Mouse (Mus musculus): ENCODE measurements around the gene Dhx16. TPM values are rescaled to one million over a fixed set of nuclear protein-coding genes. Genes with fewer than 3 reads are reported as not detected.

Gene Dhx16
- polyA plus RNA-seq, 1 experiment from 2014 or later = 51.2 TPM

DNA sequence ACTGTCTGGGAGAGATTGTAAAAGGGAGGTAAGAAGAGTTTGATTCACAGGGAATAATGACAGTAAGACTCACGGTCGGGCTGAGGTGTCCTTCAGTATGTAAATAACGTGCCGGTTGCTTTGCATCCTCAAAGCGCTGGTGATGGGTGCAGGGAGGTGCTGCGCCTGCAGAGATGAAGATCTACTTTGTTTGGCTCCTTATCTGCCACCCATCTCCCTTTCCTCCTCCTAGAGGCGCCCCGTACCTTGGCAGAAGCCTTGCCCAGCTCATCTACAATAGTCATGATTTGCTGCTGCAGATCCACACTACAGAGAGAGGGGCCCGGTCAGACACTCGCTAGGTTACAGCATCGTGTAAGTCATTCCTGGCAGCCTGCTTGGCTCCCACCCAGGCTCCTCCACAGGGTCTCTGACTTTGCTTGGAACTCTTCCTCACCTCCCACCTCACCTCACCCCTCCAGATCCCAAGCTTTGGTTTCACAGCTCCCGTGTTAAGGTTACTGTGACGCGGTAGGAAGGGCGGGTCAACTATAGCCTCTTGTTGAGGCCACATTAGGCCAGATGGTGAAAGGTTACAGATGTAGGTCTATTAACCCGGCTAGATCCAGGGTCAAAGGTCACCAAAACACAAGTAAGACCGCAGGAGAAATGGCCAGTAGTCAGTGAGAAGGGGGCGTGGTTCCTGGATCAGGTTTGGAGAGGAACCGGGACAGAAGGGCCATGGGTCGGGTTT lies 29.7 kb downstream of the Dhx16 start:
- peak overlapping the region; percentile 92 for H3K4me2 ChIP-seq (ENCODE audit: low read depth, severe bottlenecking)
- WGBS = 24% methylated on average over 20 of the region's 20 CpGs
- H3K27ac ChIP-seq (replicated peaks; ENCODE audit: low read depth, low read length) = peak overlapping the region; percentile 56
- ATAC-seq (ENCODE audit: insufficient number of reproducible peaks, low FRiP score, low TSS enrichment, low read depth) (peak; percentile 34), DNase-seq (ENCODE audit: low spot score) (peak; percentile 42)
- peak overlapping the region; percentile 85 for H3K9ac ChIP-seq (ENCODE audit: low read length)
- H3K27me3 ChIP-seq (ENCODE audit: control insufficient read depth, insufficient read depth, low read length) = no peaks in the 10 kb centered on the region
- H3K4me3 ChIP-seq (ENCODE audit: low read depth, low read length) = peak overlapping the region; percentile 71
- no peaks in the 10 kb centered on the region for H3K9me3 ChIP-seq (ENCODE audit: control insufficient read depth, low read length)
- H3K4me1 ChIP-seq (ENCODE audit: control insufficient read depth, insufficient read depth, low read length) = peaks cover 7% of the 10 kb centered on the region
- peaks cover 2% of the 10 kb centered on the region; the same call in 1 of the 2 replicates for H3K36me3 ChIP-seq (ENCODE audit: control insufficient read depth, insufficient read depth, low read length)

DNA sequence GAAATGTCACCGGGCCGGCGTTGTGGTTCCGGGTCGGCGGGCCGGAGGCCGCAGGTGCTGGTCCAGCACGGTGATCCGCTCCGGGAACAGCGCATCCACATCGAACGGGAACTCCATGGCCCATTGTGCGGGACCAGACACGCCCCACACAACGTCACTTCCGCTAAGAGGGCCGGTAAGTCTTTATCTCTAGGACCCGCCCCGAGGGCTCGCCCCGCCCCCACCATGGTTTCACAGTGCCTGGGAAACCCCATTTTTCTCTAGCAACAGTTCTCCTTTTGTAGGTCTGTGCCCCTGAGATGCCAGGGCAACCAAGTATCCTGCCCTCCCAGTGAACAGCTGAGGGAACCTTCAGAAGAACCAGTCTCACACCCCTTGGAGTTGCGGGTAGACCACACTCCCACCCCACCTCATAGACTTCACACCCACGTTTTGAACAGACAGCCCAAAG lies 30.3 kb downstream of the Dhx16 start, which contains the start of gene Atat1:
Gene Atat1, minus strand, starts transcription at position 157 of the 451 bp plus-strand sequence.
- Histone ChIP-seq H3K36me3 (ENCODE audit: control insufficient read depth, insufficient read depth, low read length) (peaks cover 2% of the 10 kb centered on the region; the same call in 1 of the 2 replicates), H3K4me3 (ENCODE audit: low read depth, low read length) (peak within 1 kb of the TSS; percentile 71), H3K9me3 (ENCODE audit: control insufficient read depth, low read length) (no peaks in the 10 kb centered on the region), H3K27ac (replicated peaks; ENCODE audit: low read depth, low read length) (peak within 1 kb of the TSS; percentile 56), H3K4me2 (ENCODE audit: low read depth, severe bottlenecking) (peak within 1 kb of the TSS; percentile 92), H3K9ac (ENCODE audit: low read length) (peak within 1 kb of the TSS; percentile 85), H3K4me1 (ENCODE audit: control insufficient read depth, insufficient read depth, low read length) (peaks cover 7% of the 10 kb centered on the region), H3K27me3 (ENCODE audit: control insufficient read depth, insufficient read depth, low read length) (no peaks in the 10 kb centered on the region)
- WGBS = 5% methylated on average over 25 of the region's 25 CpGs
- ATAC-seq (ENCODE audit: insufficient number of reproducible peaks, low FRiP score, low TSS enrichment, low read depth) = peak; percentile 87
- peak; percentile 98 for DNase-seq (ENCODE audit: low spot score)

DNA sequence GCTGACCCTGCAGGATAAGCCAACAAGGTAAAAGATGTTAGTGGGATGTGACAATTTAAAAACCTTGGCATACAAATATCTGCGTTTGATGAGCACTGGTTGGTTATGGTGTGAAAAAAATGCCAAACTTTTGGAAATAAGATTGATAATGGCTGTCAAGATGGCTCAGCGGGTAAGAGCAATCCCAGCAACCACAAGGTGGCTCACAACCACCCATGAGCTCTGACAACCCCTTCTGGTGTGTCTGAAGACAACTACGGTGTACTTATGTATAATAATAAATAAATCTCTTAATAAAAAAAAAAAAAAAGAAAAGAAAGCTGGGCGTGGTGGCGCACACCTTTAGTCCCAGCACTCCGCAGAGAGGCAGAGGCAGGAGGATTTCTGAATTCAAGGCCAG lies 35.4 kb downstream of the Dhx16 start:
- peaks cover 8% of the 10 kb centered on the region; the same call in 1 of the 2 replicates for H3K4me1 ChIP-seq (ENCODE audit: control insufficient read depth, insufficient read depth, low read length)
- 86% methylated on average over 6 of the region's 6 CpGs for WGBS
- no peaks in the 10 kb centered on the region for H3K27me3 ChIP-seq (ENCODE audit: control insufficient read depth, insufficient read depth, low read length)
- H3K36me3 ChIP-seq (ENCODE audit: control insufficient read depth, insufficient read depth, low read length) = no peaks in the 10 kb centered on the region
- no peaks in the 10 kb centered on the region for H3K9me3 ChIP-seq (ENCODE audit: control insufficient read depth, low read length)
- H3K4me2 ChIP-seq (ENCODE audit: low read depth, severe bottlenecking) = peak overlapping the region; percentile 84; the same call in 1 of the 2 replicates
- H3K27ac ChIP-seq (replicated peaks; ENCODE audit: low read depth, low read length) = no peak overlapping the region
- H3K4me3 ChIP-seq (ENCODE audit: low read depth, low read length) = peak overlapping the region; percentile 78
- DNase-seq (ENCODE audit: low spot score) (no peak), ATAC-seq (ENCODE audit: insufficient number of reproducible peaks, low FRiP score, low TSS enrichment, low read depth) (no peak)
- H3K9ac ChIP-seq (ENCODE audit: low read length) = no peak overlapping the region

DNA sequence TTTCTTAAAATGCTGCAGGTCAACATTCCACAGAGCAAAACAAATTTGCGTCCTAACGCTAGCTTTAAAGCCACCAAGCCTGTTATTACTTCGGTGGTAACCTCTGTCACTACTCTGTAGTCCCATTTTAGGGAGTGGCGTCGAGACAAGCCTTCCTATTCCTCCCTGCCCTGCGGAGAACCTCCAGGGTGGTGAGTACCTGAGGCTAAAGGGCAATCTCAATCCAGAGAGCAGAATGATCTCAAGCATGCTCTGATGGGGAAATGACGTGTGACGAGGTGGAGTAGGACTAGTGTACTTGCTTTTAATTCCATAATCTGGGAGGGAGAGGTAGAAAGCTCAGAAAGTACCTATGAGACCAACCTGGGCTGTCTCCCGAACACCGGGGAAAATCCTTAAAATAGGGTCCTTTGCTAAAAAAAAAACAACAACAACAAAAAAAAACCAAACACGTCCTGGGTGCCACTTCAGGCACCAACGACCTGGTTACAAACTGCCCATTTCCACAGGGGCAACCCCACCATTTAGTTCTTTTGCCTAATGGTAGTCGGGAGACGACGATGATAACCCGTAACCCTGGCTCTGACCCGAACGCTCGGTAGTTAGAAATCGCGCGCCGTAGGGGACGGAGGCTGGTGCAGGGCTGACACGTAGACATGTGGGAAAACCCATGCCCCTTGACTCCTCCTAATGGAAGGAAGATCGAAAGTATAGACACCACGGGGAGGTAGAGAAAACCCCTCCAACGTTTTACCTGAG lies 36.1 kb downstream of the Dhx16 start:
- no peak; the same call in 1 of the 2 replicates for ATAC-seq (ENCODE audit: insufficient number of reproducible peaks, low FRiP score, low TSS enrichment, low read depth)
- no peak for DNase-seq (ENCODE audit: low spot score)
- Histone ChIP-seq H3K4me1 (ENCODE audit: control insufficient read depth, insufficient read depth, low read length) (peaks cover 8% of the 10 kb centered on the region; the same call in 1 of the 2 replicates), H3K4me3 (ENCODE audit: low read depth, low read length) (peak overlapping the region; percentile 78), H3K27me3 (ENCODE audit: control insufficient read depth, insufficient read depth, low read length) (no peaks in the 10 kb centered on the region), H3K9ac (ENCODE audit: low read length) (peak overlapping the region; percentile 64), H3K4me2 (ENCODE audit: low read depth, severe bottlenecking) (peak overlapping the region; percentile 84), H3K9me3 (ENCODE audit: control insufficient read depth, low read length) (no peaks in the 10 kb centered on the region), H3K27ac (replicated peaks; ENCODE audit: low read depth, low read length) (peak overlapping the region; percentile 38; the same call in 1 of the 2 replicates), H3K36me3 (ENCODE audit: control insufficient read depth, insufficient read depth, low read length) (no peaks in the 10 kb centered on the region)
- WGBS = 2% methylated on average over 28 of the region's 28 CpGs

DNA sequence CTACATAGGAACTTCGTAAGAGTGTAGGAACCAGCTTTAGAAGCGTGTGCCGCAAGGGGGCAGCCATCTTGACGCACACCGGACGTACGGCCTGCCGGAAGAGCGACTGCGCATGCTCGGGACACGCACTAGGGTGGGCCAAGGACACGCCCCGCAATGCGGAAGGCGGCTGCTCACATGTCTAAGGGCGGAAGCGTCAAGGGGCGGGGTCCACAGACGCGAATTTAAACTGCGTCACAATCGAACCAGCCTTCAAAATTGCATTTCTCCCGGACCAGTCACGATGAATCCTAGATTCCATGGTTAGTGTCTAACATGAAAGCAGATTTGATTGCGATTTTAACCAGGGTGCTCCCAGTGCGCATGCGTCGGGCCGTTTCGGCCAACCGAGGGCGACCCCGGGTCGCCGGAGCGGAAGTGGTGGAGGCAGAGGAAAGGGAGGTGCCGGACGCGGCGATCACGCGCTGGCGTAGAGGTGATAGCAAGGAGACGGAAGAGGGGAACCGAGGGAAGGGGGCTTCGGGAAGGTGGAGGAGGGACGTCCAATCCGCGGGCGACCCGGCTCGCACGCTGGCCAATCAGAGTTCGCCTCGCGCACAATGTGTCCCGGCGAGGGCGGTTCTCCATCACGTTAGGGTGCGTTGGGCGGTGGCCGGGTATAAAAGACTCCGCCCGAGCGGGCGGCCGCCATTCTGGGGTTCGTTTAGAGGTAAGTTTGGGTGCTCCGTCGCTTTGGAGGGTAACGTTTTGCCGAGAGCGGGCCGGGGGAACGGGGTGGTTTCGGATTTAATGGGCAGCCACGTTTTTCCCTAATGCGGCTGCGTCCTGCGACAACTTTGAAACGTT lies 36.9 kb downstream of the Dhx16 start, which contains the start of the genes Mrps18b and Ppp1r10:
Gene Mrps18b, minus strand, starts transcription at position 93 of the 846 bp plus-strand sequence.
Gene Ppp1r10, plus strand, starts transcription at position 138 of the 846 bp plus-strand sequence.
- peak within 1 kb of the TSS; percentile 98 for H3K9ac ChIP-seq (ENCODE audit: low read length)
- no peaks in the 10 kb centered on the region for H3K36me3 ChIP-seq (ENCODE audit: control insufficient read depth, insufficient read depth, low read length)
- peak within 1 kb of the TSS; percentile 80 for H3K27ac ChIP-seq (replicated peaks; ENCODE audit: low read depth, low read length)
- H3K4me2 ChIP-seq (ENCODE audit: low read depth, severe bottlenecking) = peak within 1 kb of the TSS; percentile 84
- H3K4me3 ChIP-seq (ENCODE audit: low read depth, low read length) = peak within 1 kb of the TSS; percentile 78
- ATAC-seq (ENCODE audit: insufficient number of reproducible peaks, low FRiP score, low TSS enrichment, low read depth) (peak; percentile 94), DNase-seq (ENCODE audit: low spot score) (peak; percentile 99)
- H3K4me1 ChIP-seq (ENCODE audit: control insufficient read depth, insufficient read depth, low read length) = peaks cover 8% of the 10 kb centered on the region; the same call in 1 of the 2 replicates
- under 1% methylated on average over 82 of the region's 83 CpGs for WGBS
- no peaks in the 10 kb centered on the region for H3K9me3 ChIP-seq (ENCODE audit: control insufficient read depth, low read length)
- no peaks in the 10 kb centered on the region for H3K27me3 ChIP-seq (ENCODE audit: control insufficient read depth, insufficient read depth, low read length)

DNA sequence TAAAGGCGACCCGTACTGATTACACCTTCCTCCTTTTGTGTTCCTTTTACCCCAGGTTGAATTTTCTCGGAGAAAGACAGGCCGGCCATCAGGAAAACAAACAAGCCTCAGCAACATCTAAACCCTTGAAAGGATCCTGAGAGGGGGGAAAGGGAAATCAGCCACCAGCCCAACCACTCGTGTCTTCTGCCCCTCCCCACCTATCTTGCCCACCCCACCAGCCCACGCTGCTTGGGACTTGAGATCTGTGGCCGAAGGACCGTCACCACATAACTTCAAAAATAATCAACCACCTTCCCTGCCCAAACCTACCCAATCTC lies 37.5 kb downstream of the Dhx16 start:
- Histone ChIP-seq H3K27me3 (ENCODE audit: control insufficient read depth, insufficient read depth, low read length) (no peaks in the 10 kb centered on the region), H3K27ac (replicated peaks; ENCODE audit: low read depth, low read length) (peak overlapping the region; percentile 80), H3K4me3 (ENCODE audit: low read depth, low read length) (peak overlapping the region; percentile 78), H3K9ac (ENCODE audit: low read length) (peak overlapping the region; percentile 98), H3K36me3 (ENCODE audit: control insufficient read depth, insufficient read depth, low read length) (no peaks in the 10 kb centered on the region), H3K4me2 (ENCODE audit: low read depth, severe bottlenecking) (peak overlapping the region; percentile 69), H3K9me3 (ENCODE audit: control insufficient read depth, low read length) (no peaks in the 10 kb centered on the region), H3K4me1 (ENCODE audit: control insufficient read depth, insufficient read depth, low read length) (peaks cover 8% of the 10 kb centered on the region; the same call in 1 of the 2 replicates)
- peak; percentile 66 for DNase-seq (ENCODE audit: low spot score)
- 0% methylated on average over 8 of the region's 8 CpGs for WGBS
- no peak for ATAC-seq (ENCODE audit: insufficient number of reproducible peaks, low FRiP score, low TSS enrichment, low read depth)

DNA sequence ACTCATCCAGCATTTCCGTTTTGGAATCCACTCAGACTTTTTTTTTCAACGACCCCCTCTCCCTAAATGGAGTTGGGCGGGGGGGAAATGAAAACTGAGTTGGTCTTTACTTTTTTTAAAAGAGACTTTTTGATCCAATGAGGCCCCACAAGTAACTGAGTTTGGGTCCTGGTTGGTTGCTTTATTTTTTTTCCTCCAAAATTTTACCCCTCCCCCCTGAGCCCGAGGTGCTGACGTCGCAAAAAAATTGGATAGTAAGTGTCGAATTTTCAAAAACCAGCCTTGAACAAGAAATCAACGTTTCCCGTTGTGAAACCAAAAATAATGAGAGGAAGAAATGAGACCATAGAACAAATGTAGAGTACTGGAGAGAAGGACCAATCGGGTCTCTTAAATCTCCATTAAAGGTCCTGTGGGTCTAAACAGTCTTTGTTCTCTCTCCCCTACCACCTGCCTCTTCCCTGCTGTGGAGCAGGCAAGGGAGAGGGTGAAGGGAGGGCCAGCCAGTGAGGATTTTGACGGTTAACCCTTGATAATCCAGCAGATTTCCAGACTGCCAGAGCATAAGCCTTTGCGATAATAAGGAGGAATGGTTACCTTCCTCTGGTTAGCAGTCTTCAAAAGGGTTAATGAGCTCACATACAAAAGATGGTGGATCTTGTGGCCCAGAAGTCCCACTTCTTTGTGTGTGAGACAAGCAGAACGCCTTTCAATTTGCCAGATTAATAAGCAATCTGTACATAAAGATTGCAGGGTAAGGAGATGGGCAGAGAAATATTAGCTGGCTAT lies 38.0 kb downstream of the Dhx16 start:
- H3K9ac ChIP-seq (ENCODE audit: low read length) = peak overlapping the region; percentile 98
- peak overlapping the region; percentile 78 for H3K4me3 ChIP-seq (ENCODE audit: low read depth, low read length)
- DNase-seq (ENCODE audit: low spot score) (peak; percentile 73), ATAC-seq (ENCODE audit: insufficient number of reproducible peaks, low FRiP score, low TSS enrichment, low read depth) (no peak)
- peak overlapping the region; percentile 69 for H3K4me2 ChIP-seq (ENCODE audit: low read depth, severe bottlenecking)
- peaks cover 8% of the 10 kb centered on the region; the same call in 1 of the 2 replicates for H3K4me1 ChIP-seq (ENCODE audit: control insufficient read depth, insufficient read depth, low read length)
- WGBS = under 1% methylated on average over 13 of the region's 13 CpGs
- no peaks in the 10 kb centered on the region for H3K9me3 ChIP-seq (ENCODE audit: control insufficient read depth, low read length)
- peak overlapping the region; percentile 80 for H3K27ac ChIP-seq (replicated peaks; ENCODE audit: low read depth, low read length)
- no peaks in the 10 kb centered on the region for H3K27me3 ChIP-seq (ENCODE audit: control insufficient read depth, insufficient read depth, low read length)
- H3K36me3 ChIP-seq (ENCODE audit: control insufficient read depth, insufficient read depth, low read length) = no peaks in the 10 kb centered on the region

Measured in limb, embryonic 11.5 days (tissue).